Mouse (Mus musculus) thymus, postnatal 0 days (tissue): ENCODE results near the gene Scarf2. TPM values are rescaled to one million over a fixed set of nuclear protein-coding genes. Genes with fewer than 3 reads are reported as not detected.

Experiments
- DNase-seq: peaks from one replicate; pipeline ENCODE4 v3.0.0-alpha.2; 2015; ENCODE audit warnings: low spot score
- polyA plus RNA-seq: library from polyadenylated mRNA; unstranded; fragments of >200 nt; fragmentation: Nextera tagmentation; extraction: Ambion mirVana; gene quantifications from 2 replicates; pipeline ENCODE4 v1.2.1, GENCODE M21; 2015

Scarf2 gene
- polyA plus RNA-seq, 1 experiment from 2014 or later: 4.3 TPM

DNA sequence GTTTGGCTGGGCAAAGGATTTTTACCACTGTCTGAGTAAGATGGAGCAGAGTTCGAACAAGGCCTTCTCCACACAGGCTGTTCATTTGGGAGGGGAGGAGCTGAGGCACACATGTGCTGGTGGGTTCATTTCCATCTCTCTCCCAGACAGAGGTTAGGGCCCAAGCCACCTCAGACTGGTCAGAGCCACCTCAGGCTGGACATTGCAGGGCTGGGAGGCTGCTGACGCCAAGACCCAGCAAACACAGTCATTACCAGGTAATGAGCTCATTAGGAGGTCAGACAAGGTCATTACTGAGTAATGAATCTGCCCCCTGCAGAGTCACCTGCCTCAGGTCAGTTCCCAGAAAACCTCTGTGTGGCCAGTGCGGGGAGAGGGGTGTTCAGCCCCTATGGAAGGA lies 31.8 kb downstream of the Scarf2 start:
- DNase-seq: no peak

DNA sequence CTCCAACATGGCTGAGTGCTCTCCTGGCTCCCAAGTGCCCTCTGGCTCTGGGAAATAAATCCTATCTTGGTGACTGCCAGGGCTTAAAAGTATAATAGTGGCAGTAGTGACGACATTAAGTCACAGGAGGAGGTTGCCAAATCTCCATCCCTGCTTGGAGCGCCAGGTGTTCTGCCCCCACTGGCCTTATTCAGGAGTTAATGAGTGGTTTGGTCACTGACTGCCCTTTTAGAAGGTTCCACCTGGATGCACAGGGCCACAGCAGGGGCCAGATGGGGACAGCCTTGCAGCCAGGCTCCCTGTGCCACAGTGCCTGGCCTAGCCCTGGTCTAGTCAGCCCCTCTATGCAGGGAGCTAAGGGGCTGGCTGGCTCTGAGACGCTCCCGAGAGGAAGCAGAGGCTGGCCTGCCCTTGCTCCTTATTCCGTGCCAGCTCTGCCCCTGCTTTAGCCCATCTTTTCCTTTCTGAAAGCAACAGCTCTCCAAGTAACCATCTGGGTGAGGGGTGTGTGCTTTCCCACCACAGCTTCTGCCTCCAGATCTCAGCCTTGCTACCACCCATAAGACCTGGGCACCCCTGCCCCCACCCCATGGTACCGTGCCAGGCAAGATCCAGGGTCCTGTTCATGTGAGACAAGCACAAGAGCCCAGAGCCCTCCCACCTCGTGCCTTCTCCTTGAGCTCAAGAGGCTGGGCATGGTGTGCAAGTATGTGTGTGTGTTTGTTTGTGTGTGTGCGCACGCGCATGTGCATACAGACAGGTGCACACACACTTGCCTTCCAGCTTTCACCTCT lies 33.5 kb downstream of the Scarf2 start:
- no peak for DNase-seq

DNA sequence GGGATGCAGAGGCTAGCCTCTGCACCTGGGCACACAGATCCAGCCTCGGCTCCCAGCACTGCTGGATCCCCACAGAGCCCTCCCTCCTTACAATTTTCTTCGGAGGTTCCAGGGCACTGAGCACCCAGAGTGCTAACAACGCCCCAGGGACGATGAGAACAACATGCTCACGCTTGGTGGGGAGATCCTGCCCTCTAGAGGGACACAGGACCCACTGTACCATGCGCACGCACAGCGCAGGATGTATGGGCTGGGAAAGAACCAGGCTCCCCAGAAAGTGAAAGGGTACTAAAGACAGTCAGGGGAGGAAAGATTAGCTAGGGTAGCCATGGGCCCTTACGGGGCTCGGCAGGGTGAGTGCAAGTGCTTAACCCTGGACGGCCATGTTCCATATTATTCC lies 34.7 kb downstream of the Scarf2 start:
- no peak for DNase-seq

DNA sequence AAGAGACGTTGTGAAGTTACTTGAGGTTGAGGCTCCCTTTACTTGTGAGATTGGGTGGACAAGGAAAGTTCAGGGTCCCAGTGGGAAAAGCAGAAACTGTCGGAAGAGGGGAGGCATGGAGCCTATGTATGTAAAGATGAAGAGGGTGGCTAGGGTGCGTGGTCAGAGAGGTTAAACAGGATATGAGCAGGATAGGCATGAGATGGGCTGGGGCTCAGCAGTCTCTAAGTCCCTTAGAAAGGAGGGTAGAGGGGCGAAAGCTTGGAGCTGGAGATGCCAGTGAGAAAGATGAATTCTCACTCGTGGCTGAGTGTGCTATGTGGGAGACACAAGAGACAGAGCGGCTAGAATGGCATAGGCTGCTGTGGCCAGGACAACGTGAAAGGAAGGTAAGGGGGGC lies 35.7 kb downstream of the Scarf2 start, which contains the start of gene B830017H08Rik:
TSS of gene B830017H08Rik (plus strand) at position 301 of the 400 bp plus-strand sequence.
- no peak for DNase-seq

DNA sequence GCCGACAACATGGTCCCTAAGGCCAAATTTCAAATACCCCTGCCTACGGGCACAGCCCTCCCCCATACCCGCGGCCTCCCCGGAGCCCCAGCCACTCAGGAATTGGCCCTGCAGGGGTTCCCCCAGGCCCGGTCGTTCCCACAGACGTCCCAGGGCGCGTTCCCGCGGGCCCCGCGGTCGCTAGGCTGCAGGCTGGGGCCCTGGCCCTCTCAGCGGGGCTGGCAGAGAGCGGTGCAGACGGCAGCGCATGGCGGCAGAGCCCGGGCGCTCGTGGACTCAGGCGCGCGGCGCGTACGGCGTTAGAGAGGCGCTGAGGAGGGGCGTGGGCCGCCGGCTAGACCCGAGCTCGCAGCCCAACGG lies 36.2 kb downstream of the Scarf2 start:
- no peak for DNase-seq

DNA sequence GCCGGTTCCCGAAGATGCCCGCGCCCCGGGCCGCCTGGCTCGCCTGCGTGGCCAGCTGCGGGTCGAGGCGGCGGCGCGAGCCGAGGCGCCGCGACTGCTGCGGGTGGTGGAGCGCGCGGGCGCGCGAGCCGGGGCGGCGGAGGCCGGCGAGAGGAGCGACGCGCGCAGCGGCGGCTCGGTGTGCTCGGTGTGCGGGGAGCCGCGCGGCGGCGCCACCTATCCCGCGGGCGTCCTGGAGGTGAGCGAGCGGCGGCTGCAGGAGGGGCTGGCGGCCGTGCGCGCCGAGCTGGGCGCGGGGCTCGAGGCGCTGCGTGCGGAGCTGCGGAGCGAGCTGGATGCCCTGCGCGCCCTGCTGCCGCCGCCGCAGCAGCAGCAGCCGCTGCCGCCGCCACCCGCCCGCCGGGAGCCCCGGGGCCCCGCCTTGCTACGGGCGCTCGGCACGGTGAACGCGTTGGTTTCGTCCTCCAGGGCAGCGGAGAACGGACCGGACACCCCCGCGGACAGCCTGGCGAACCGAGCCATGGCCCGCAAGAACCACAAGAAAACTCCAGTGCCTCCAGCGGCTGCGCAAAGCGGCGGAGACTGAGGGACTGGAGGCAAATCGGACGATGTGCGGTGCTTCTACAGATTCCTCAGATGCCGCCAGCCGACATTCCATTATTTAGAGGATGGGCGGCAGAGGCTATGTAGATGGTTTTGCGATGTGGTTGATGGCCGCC lies 36.8 kb downstream of the Scarf2 start:
- no peak for DNase-seq

DNA sequence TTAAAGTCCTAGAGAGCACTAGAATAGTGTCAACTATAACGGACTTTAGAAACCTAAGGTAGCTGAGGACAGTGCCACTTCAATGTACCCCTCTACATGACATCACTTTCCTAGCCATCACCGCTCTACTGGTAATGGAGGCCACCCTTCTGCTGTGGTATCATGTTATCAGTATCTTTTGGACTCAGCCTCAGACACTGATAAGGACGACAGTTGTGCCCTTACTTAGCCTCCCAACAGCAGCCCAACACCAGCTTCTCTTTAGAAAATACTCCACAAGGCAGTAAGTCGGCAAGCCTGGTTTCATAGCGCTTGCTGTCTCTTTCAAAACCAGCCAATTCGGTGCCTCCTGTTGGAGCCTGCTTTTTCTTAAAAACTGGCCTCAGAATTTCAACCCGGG lies 37.5 kb downstream of the Scarf2 start:
- DNase-seq: no peak

DNA sequence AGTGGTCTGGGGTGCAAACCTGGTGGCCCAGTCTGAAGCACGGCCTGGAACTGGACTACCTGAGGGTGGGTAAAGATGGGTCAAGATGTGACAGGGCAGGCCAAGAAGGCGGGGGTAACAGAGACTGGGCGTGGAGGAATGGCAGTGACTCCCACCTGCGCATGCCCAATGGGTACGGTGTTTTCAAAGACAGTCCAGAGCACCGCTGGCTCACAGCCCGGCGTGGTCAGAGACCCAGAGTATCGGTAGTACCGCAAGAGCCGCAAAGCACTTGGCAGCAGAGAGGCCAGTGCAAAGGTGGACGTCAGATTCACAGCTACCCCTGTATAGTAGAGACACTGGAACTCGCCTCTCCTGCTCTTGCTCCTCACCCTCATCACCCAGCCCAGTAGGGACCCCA lies 38.4 kb downstream of the Scarf2 start:
- DNase-seq: no peak

DNA sequence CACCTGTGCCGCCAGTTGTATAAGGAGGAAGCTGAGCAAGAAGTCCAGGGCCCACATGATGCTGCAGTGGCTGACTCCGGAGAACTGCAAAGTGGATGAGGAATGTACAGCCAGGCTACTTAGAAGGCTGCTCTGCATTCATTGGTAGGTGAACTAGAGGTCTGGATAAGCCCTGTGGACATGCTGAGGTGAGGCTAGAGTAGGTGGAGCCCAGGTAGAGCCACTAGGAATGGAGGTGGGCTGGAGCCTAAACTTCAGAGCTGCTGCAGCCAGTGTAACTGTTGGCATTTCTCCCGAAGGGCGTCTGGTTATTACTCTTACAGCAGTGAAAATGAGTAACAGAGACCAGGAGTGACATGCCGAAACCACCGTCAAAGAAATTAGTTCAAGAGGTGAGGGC lies 41.0 kb downstream of the Scarf2 start, which contains the start of gene Car15:
TSS of gene Car15 (minus strand) at position 314 of the 400 bp plus-strand sequence.
- DNase-seq: no peak

DNA sequence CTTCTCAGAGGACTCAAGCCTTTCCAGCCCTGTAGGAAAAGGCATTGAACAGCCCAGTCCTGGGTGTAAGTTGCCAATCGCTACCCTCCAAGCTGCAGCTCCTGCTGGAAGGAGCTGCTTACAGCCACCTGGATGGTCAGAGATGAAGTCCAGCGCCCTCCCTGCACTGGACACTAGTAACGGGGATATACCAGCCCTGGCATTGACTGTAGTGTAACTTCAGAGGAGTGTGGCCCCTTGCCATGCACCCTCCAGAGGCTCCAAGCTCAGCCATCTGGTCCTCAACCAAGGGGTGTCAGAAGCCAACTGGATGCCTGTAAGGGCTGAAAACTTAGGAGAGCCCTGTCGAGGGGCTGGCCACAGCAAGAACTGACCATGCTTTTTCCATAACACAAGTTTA lies 42.9 kb downstream of the Scarf2 start:
- no peak for DNase-seq

DNA sequence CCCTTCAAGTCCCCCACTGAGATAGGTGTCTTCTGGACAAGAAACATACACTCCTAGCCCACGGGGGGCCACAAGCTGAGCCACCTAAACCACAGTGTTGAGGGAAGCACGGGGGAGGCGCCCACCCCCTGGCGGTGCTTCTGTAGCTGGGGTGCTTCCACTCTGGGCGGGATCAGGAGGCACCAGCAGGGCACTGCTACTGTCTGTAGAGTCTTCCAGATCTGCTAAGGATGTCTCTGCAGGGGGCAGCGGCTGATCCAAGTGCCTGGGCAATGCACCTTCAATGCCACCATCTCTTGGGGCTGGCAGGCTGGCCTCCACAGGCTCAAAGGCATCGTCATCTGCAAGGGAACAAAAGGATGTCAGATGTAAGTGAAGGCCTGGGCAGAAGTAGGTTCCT lies 45.4 kb downstream of the Scarf2 start:
- DNase-seq: no peak

DNA sequence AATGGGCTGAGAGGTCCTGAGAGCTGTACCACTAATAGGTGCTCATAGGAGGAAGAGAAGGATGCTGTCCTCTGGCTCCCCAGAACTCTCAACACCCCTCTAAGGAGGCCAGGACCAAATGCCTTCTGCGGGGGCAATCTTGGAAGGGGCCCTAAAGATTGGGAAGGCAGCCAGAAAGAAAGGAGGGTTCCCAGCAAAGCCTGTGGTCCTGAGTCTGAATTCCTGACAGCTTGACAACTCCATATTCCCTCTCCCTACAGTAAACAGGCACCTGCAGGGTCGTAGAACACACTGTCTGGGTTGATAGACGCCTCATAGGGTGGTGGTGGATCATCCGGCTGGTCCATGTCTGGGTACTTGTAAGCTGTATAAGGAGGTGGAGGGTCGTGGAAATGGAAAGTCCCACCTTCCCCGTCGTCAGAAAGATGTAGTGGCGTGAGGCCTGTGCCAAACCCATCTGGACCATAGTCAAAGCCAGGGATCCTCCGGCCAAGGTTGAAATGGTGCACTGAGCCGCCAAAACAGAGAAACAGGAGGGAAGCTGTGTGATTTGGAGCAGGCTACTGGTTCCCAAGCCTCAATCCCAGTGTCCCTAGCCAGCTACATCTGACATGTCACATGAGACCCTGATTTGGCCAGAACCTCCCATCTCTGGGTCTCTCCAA lies 46.8 kb downstream of the Scarf2 start:
- no peak for DNase-seq

DNA sequence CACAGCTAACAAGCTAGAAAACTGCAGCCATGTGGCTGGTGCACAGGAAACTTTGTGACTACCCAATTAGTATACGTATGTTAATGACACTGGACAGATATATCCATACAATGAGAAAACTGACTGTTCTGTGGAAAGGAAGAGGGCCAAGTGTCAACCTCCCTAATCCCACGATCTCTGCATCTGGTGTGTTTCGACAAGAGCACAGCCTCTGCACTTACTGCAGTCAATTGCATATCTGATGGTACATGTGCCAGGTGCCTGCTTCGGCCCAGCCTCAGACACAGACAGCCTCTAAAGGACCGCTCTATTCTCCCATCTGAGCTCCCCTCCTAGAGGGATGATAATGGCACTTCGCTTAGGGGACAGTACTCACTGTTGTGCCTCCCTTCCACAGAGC lies 51.3 kb downstream of the Scarf2 start:
- DNase-seq: no peak

DNA sequence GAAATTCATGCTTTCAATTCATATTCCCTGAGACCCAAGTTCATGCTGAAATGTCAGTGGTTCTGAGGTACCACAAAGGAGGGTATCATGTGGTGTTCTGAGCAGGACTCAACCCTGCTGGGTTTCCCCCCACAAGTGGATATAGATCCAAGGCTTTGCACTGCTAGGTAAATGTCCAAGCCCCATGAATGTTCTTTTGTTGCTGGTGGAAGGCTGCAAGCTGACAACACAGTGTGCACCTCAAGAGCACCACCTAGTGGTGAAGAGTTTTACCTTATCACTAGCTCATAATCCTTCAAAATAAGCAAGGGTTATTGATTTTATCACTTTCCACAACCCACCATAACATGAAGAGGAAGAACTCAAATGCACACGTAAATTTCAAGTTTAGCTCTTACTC lies 51.8 kb downstream of the Scarf2 start:
- peak; percentile 61 for DNase-seq

DNA sequence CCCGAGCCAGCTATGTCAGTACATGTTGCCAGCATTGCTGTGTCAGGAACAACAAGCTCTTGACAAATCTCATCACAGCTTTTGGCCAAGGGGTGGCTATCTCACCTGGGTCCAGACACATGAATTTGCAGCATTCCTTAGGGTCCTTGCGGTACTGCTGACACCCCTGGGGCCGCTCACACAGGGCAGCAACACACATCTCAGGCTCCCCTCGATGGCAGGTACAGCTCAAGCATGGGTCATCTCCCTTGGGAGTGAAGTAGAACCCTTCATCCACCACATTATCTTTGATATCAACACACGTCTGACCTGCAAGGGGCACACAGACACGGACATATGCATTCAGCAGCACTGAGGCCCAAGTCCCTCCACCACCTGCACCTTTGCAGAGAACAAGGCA lies 52.4 kb downstream of the Scarf2 start:
- no peak for DNase-seq

DNA sequence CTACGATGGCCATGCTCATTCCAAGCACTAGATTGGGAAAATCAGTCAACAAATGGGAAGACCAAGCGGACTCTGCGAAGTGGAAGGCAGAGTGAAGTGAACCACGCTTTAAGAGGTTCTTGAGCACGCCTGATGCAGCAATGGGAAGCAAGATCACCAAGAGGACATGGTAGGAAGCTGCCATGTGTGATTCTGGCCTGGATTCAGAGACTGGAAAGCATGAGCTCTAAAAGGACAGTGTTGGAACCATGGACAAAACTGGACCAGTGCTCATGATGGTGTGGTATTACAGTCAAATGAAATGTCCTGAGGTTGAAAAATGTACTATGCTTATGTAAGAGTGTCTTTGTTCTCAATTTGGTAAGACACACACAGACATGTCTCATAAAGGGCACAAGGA lies 54.2 kb downstream of the Scarf2 start:
- no peak for DNase-seq

DNA sequence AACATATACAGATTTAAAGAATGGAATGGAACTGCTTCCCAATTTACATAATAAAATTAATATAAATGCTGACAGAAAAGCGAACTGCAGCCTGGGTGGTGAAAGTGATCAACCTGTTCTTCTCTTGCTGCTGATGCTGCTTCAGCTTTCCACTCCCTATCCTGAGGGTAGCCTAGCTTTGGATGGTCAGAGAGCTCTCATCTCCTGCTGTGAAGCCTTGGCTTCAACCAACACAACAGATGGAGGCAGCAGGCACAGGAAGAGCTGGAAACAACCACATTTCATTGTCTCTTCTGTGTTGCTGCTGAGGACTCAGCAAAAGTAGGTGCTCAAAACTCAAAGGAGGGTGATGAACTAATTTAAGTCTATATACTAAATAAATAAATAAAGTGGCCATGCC lies 54.8 kb downstream of the Scarf2 start:
- DNase-seq: no peak

DNA sequence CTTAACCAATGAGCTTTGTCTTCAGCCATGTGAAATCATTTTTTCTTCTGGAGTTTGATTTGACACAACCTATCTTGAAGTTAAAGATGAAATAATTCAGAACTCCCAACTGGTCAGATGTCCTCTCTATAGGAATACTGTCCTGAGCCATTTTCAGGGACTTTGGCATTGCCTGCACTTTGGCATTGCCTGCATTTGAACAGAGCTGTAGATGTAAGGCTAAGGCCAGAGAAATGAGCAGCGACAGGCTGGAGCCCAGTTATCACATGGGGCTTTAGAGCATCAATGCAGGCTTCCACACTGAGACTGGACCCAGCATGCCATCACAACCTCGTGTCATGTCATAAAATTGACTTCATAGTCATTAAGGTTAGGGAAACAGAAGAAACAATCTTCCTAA lies 56.2 kb downstream of the Scarf2 start:
- DNase-seq: no peak

DNA sequence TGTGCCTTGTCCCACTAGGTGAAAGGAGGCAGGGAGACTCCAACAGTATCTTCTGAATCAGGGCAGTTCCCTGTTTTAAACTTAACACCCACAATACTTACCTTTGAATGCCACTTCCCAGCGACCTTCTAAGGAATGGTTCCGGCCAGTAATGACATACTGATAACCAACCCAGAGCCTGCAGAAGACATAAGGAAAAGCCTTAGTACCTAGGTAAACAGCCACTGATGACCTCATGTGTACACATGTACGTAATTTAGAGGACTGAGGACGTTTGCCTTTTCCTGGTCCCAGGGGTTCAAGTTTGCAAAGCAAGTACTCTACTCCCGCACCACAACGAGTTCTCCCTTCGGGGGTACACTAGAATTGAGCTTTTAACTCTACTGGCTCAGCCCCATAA lies 60.1 kb downstream of the Scarf2 start:
- no peak for DNase-seq
